Mouse (Mus musculus): Measurements from ENCODE around the gene Abhd17c. TPM values are rescaled to one million over a fixed set of nuclear protein-coding genes. Genes with fewer than 3 reads are reported as not detected.

Gene Abhd17c
- 26.3 TPM for polyA plus RNA-seq (2015; fragmentation: Illumina TruSeq; extraction: RNeasy Lipid Tissue Mini Kit (QIAGEN cat#74804); ENCODE audit: low read depth, low replicate concordance)

DNA sequence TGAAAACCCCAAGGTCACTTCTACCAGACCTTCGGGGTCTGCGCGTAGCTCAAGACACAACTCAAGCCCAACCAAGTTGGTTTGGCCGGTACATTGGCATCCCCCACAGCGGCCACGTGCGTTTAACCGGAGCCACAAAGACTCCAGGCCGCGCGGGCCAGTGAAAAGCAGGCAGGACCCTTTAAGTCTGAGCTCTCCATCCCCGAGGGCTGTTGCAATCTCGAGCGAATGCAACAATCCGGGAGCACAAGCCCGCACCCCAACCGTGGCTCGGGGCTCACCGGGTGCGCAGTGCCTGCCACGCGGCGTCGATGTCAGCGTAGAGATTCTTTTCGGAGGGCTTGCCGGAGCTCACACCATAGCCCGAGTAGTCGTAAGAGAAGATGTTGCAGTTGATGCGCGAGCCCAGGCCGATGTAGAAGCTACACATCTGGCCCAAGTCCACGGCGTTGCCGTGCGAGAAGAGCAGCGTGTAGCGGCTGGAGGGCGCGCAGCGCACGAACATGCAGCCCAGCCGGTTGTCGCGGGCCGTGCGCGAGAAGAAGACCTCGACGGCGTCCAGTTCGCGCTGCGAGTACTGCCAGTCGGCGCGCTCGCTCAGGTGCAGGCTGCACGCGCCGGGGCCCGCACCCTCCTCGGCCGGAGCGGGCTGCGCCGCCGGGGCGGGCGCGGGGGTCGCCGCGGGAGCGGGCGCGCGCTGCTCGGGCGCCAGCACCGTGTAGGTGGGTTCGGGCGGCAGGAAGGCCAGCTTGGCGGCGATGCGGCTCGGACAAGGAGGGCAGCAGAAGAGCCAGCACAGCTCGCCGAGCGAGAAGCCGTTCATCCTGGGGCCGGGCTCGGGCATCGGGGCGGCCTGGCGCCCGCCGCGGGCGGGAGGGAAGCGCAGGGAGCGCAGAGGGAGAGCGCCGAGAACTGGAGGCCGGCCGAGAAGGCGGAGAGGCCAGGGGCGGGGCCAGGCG lies at the start of gene Abhd17c:
TSS of gene Abhd17c (minus strand) at position 893 of the 959 bp plus-strand sequence.

GRCm38 (mm10) chr7:84086039-84086829 lies 65.5 kb downstream of the Abhd17c start, which contains the start of gene Cemip:
Cemip (minus strand) TSS chr7:84086502.

Other genes starting within 250 kb of the Abhd17c start
- gene Cemip, start 65.4 kb downstream of the Abhd17c start, polyA plus RNA-seq (2015; fragmentation: Illumina TruSeq; extraction: RNeasy Lipid Tissue Mini Kit (QIAGEN cat#74804); ENCODE audit: low read depth, low replicate concordance): 7.8 TPM